Mouse (Mus musculus): ENCODE measurements around the gene Ereg. TPM values are rescaled to one million over a fixed set of nuclear protein-coding genes. Genes with fewer than 3 reads are reported as not detected.

Ereg gene
- polyA plus RNA-seq, 1 experiment, result not detected

GRCm38 (mm10) chr5:91110023-91110670 is 35.7 kb downstream of the Ereg start:
- no peak for DNase-seq (ENCODE audit: extremely low spot score in 1 of 2, low spot score in 1 of 2)

GRCm38 (mm10) chr5:91111019-91111418 is 36.6 kb downstream of the Ereg start:
- DNase-seq (ENCODE audit: extremely low spot score in 1 of 2, low spot score in 1 of 2), result no peak

GRCm38 (mm10) chr5:91113967-91114366 is 39.5 kb downstream of the Ereg start:
- no peak for DNase-seq (ENCODE audit: extremely low spot score in 1 of 2, low spot score in 1 of 2)

- no peak for DNase-seq (ENCODE audit: extremely low spot score in 1 of 2, low spot score in 1 of 2)
Measured at GRCm38 (mm10) chr5:91114574-91114973, 40.2 kb downstream of the Ereg start.

GRCm38 (mm10) chr5:91118618-91119017 is 44.2 kb downstream of the Ereg start:
- no peak for DNase-seq (ENCODE audit: extremely low spot score in 1 of 2, low spot score in 1 of 2)

GRCm38 (mm10) chr5:91123404-91123803 is 49.0 kb downstream of the Ereg start:
- no peak for DNase-seq (ENCODE audit: extremely low spot score in 1 of 2, low spot score in 1 of 2)

- DNase-seq (ENCODE audit: extremely low spot score in 1 of 2, low spot score in 1 of 2), result no peak
Measured at GRCm38 (mm10) chr5:91124140-91124539, 49.7 kb downstream of the Ereg start.

GRCm38 (mm10) chr5:91126623-91127022 is 52.2 kb downstream of the Ereg start:
- no peak for DNase-seq (ENCODE audit: extremely low spot score in 1 of 2, low spot score in 1 of 2)

- no peak for DNase-seq (ENCODE audit: extremely low spot score in 1 of 2, low spot score in 1 of 2)
Measured at GRCm38 (mm10) chr5:91134961-91135360, 60.5 kb downstream of the Ereg start.

GRCm38 (mm10) chr5:91138970-91139369 is 64.5 kb downstream of the Ereg start:
- no peak for DNase-seq (ENCODE audit: extremely low spot score in 1 of 2, low spot score in 1 of 2)

GRCm38 (mm10) chr5:91139446-91139873 is 65.0 kb downstream of the Ereg start, which contains the start of gene Areg:
Gene Areg, plus strand, starts transcription at chr5:91139599.
- DNase-seq (ENCODE audit: extremely low spot score in 1 of 2, low spot score in 1 of 2), result peak in 1 of 2 experiments; percentile 48

GRCm38 (mm10) chr5:91140896-91141448 is 66.5 kb downstream of the Ereg start:
- no peak for DNase-seq (ENCODE audit: extremely low spot score in 1 of 2, low spot score in 1 of 2)

Other genes with a start within 250 kb of the Ereg start
- 0.32 and 0.46 TPM in 2 replicates for gene Cxcl1, start 183.4 kb upstream of the Ereg start, polyA plus RNA-seq (2012; rRNA removed)
- 0.08 TPM in 1 of 2 replicates, not detected in the other for gene Cxcl2, start 170.8 kb upstream of the Ereg start, polyA plus RNA-seq (2012; rRNA removed)
- 19.0 and 23.6 TPM in 2 replicates for gene Mthfd2l, start 143.5 kb upstream of the Ereg start, polyA plus RNA-seq (2012; rRNA removed)
- 0.04 and 0.08 TPM in 2 replicates for gene Epgn, start 47.2 kb upstream of the Ereg start, polyA plus RNA-seq (2012; rRNA removed)
- 0.18 and 0.48 TPM in 2 replicates for gene Areg, start 65.0 kb downstream of the Ereg start, polyA plus RNA-seq (2012; rRNA removed)

Data from frontal cortex, adult 2 months (tissue).